Mouse (Mus musculus) monocyte, adult 59 days (primary cell): ENCODE measurements around the gene Sirt4. TPM values are rescaled to one million over a fixed set of nuclear protein-coding genes. Genes with fewer than 3 reads are reported as not detected.

ENCODE experiments used
- total RNA-seq, 2 experiments: library from RNA; stranded (reverse); gene quantifications; one replicate each; pipeline ENCODE4 v1.2.4; 2023

Gene Sirt4
- 10 to 100 TPM in 1 of 2 experiments, 1 to 10 TPM in 1; 8.0 to 11.5 TPM for total RNA-seq

DNA sequence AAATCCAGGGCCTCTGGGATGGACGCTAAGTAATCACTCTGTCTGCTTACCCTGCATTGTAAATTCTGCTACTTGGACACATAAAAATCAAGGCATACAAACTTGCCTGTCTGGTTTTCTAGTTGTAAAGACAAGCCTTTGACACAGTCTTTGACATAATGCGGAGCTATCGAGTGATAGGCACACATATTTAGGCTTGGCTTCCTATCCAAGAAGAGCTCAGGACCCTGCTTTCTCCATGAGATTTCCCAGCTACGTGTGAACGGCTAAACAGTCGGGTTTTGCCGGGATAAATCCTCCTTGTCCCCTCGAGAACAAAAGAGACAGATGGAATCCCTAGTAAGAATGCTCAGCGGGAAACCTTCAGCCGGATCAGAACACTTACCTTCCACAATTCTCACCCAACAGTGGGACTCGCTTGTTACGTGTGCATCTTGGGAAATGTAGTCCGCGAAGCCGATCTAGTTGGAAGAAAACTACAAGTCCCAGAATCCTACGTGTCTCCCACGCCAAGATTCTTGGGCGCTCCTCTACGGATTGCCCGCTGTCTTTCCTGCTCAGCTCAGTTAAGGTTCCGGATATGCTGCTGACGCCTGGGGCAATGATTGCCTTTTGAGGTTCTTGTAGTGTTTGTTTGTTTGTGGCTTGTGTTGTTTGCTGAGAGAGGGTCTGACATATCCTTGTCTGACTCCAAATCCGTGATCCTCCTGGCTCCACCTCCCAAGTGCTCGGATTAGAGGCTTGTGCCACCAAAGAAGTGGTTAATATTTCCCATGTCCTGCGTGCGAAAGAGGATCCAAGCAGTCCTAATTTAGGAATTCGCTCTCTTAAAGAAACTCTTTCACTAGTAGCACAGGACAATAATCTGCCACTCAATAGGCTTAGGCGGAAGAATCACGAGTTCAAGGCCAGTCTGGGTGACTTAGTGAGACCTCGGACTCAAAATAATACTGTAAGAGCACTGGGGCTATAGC lies at the start of gene Sirt4:
Gene Sirt4, minus strand, starts transcription at position 779 of the 974 bp plus-strand sequence.

DNA sequence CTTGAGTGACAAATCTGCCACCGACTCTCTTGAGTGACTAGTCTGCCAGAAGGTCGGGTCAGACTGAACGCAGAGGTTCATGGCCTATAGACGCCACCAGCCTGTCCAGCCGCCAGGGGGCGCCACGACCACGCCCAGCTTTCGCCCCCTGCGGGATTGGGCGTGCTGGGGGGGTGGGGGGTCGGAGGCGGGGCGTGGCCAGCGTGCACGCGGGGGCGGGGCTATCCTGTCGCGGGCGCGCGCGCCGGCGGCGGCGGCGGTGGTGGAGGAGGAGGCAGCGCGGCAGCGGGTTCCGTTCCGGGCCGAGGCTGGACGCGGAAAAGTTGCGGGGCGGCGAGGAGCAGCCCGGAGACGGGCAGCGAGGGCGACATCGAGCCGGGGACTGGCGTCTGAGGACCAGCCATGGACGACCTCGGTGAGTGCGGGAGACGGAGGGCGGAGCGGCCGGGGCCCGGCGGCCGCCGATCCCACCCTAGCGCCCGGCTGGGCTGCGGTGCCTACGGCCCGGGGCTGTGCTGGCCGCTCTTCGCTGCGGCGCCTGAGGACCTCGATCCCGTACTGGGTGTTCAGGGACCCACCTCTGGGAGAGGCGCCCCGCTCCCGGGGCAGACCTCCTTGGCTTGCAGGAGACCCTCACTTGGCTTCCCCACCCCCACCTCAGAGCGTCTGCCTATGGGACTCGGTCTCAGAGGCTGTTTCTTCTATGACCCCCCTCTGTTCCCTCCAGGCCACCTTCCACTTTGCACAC lies 22.1 kb upstream of the Sirt4 start, which contains the start of gene Pxn:
Gene Pxn, plus strand, starts transcription at position 223 of the 748 bp plus-strand sequence.

DNA sequence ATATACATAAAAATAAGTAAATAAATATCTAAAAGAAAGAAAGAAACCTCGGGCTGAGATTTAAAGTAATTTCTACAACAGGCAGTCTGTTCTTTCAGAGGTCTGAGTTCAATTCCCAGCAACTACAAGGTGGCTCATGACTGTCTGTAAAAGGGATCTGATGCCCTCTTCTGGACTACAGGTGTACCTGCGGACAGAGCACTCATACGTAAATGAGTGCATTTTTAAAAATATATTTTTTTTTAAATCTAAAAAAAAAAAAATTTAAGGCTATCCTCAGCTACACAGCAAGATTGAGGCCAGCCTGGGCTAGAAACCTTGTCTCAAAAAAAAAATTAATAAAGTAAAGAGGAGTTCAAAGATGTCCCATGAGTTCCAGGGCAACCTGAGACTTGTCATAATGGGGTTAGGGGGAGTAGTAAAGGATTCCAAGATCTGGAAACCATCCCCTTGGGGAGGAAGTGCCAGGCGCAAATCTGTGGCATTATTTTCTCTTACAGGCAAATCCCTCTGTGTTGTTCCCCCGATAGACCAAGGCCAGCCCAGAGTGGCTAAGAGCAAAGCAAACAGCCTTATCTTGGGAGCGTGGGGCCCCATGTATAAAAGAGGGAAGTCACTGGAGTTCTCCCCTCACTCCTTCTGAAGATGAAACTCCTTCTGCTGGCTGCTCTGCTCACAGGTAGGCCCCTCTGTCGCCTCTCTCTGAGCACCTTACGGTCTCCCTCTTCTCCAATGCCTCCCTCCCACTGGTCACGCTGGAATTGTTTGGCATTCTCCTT lies 18.7 kb downstream of the Sirt4 start, which contains the start of gene Pla2g1b:
Gene Pla2g1b, plus strand, starts transcription at position 621 of the 779 bp plus-strand sequence.

DNA sequence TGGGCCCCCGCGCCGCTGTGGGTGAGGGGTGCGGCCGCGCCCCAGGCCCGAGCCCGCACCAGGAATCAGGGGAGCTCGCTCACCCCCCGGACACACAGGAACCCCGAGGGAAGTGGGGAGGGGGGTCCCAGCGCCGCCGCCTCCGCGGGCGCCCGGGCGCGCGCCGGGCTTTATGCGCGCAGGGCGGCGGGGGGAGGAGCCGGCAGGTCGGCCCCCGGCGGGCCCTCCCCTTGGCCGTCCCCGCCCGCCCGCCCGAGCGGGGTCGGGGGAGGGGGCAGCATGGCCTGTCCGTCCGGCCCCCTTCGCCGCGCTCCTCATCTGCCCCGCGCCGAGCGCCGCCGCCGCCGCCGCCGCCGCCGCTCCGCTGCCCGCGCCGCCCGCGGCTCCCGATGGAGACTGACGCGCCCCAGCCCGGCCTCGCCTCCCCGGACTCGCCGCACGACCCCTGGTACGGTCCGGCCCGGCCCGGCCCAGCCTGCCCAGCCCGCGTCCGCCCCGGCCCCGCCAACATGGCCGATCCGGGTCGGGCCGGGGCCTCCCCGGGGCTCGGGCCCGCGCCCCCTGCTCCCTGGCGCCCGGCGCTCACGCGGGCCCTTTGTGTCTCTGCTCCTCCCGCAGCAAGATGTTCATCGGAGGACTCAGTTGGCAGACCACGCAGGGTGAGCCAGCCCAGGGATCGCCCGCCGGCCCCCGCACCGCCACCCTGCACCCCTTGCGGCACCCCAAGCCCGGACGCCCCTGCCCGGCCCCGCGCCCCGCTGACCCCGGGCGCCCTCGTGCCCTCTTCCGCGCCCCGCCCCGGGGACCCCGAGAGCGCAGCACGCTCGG lies 55.0 kb downstream of the Sirt4 start, which contains the start of gene Msi1:
Gene Msi1, plus strand, starts transcription at position 241 of the 828 bp plus-strand sequence.

Other genes starting within 250 kb of the Sirt4 start
- gene Pop5, start 248.9 kb downstream of the Sirt4 start, total RNA-seq = 10 to 100 TPM; 26.9 to 31.7 TPM
- 100 to 1,000 TPM; 150 to 169 TPM for gene Rnf10, start 211.8 kb downstream of the Sirt4 start, total RNA-seq
- 10 to 100 TPM; 17.6 to 19.3 TPM for gene Coq5, start 205.1 kb downstream of the Sirt4 start, total RNA-seq
- 100 to 1,000 TPM; 216 to 251 TPM for gene Dynll1, start 183.7 kb downstream of the Sirt4 start, total RNA-seq
- gene Srsf9, start 157.5 kb downstream of the Sirt4 start, total RNA-seq = 10 to 100 TPM; 68.7 to 79.8 TPM
- gene Gatc, start 143.5 kb downstream of the Sirt4 start, total RNA-seq = 10 to 100 TPM; 19.0 to 20.6 TPM
- 10 to 100 TPM; 25.1 to 28.6 TPM for gene Triap1, start 143.5 kb downstream of the Sirt4 start, total RNA-seq
- 100 to 1,000 TPM; 246 to 260 TPM for gene Cox6a1, start 135.7 kb downstream of the Sirt4 start, total RNA-seq
- not detected for gene Msi1, start 55.1 kb downstream of the Sirt4 start, total RNA-seq
- not detected for gene Pla2g1b, start 18.5 kb downstream of the Sirt4 start, total RNA-seq
- 100 to 1,000 TPM; 227 to 234 TPM for gene Pxn, start 22.0 kb upstream of the Sirt4 start, total RNA-seq
- gene Rplp0, start 74.7 kb upstream of the Sirt4 start, total RNA-seq = 1,000 to 10,000 TPM; 1,287 TPM
- 10 to 100 TPM; 51.3 to 51.6 TPM for gene Gcn1l1, start 80.5 kb upstream of the Sirt4 start, total RNA-seq
- gene Rab35, start 147.2 kb upstream of the Sirt4 start, total RNA-seq = 10 to 100 TPM; 64.6 to 69.9 TPM
- 1 to 10 TPM; 2.0 to 2.3 TPM for gene Bicdl1, start 246.9 kb upstream of the Sirt4 start, total RNA-seq